In genomic region chr13:34806532-34807092, GRCm38 (mm10) we compare ENCODE assay signal across 11 mouse cellular contexts.
DNase-seq lines count a peak whose midpoint lies in the region; ATAC-seq and TF ChIP-seq lines count a peak whose summit lies in the region.
"Had no signal": no experiment of that assay in that cellular context is flagged by ENCODE, and none has a peak within 500 bp of the region (broad histone marks: within the 10 kb centered on the region; RNA-seq: fewer than 3 reads in every experiment).

No protein-coding gene starts in this region.

- H3K9ac ChIP-seq in embryonic facial prominence, embryonic 13.5 days, result no peak overlapping the region
- no peak overlapping the region for H3K9ac ChIP-seq in hindbrain, embryonic 12.5 days
- H3K9ac ChIP-seq in midbrain, postnatal 0 days (replicated peaks; ENCODE audit: low read length, poor library complexity, severe bottlenecking), result no peak overlapping the region
- H3K9ac ChIP-seq: liver, embryonic 15.5 days had no signal

- peaks cover 12% of the 10 kb centered on the region for H3K4me1 ChIP-seq in embryonic facial prominence, embryonic 13.5 days
- peaks cover 8% of the 10 kb centered on the region for H3K4me1 ChIP-seq in hindbrain, embryonic 12.5 days
- H3K4me1 ChIP-seq in midbrain, postnatal 0 days (ENCODE audit: insufficient read depth, low read length), result peaks cover 2% of the 10 kb centered on the region; the same call in 1 of the 2 replicates
- H3K4me1 ChIP-seq: liver, embryonic 15.5 days had no signal

- no peak for TF ChIP-seq CTCF in left cerebral cortex, adult 2 months (IDR thresholded peaks at IDR 0.05)
- TF ChIP-seq CTCF in midbrain, postnatal 0 days (IDR thresholded peaks at IDR 0.05), result no peak

- peak; percentile 38 for DNase-seq in left cerebral cortex, postnatal 4 days
- DNase-seq in left cerebral cortex, adult 2 months (ENCODE audit: extremely low spot score in 1 of 2, low spot score in 2 of 2), result no peak
- DNase-seq in midbrain, postnatal 0 days (ENCODE audit: low spot score), result peak; percentile 61
- no peak for DNase-seq in thymus, adult 18-20 months
- no peak for DNase-seq in lung, postnatal 14 days
- DNase-seq in ovary, adult 18-20 months (ENCODE audit: low spot score), result no peak
- DNase-seq: layer of hippocampus, adult 9-11 months had no signal

- no peaks in the 10 kb centered on the region; the same call in 1 of the 2 replicates for H3K9me3 ChIP-seq in embryonic facial prominence, embryonic 13.5 days
- no peaks in the 10 kb centered on the region for H3K9me3 ChIP-seq in hindbrain, embryonic 12.5 days (replicated peaks)
- no peaks in the 10 kb centered on the region for H3K9me3 ChIP-seq in midbrain, postnatal 0 days (ENCODE audit: low read length)
- H3K9me3 ChIP-seq: liver, embryonic 15.5 days had no signal

- no peaks in the 10 kb centered on the region for H3K27me3 ChIP-seq in embryonic facial prominence, embryonic 13.5 days
- no peaks in the 10 kb centered on the region for H3K27me3 ChIP-seq in hindbrain, embryonic 12.5 days
- H3K27me3 ChIP-seq in midbrain, postnatal 0 days (ENCODE audit: insufficient read depth, low read length), result no peaks in the 10 kb centered on the region
- H3K27me3 ChIP-seq: liver, embryonic 15.5 days had no signal

- H3K36me3 ChIP-seq in embryonic facial prominence, embryonic 13.5 days, result no peaks in the 10 kb centered on the region
- no peaks in the 10 kb centered on the region for H3K36me3 ChIP-seq in hindbrain, embryonic 12.5 days
- no peaks in the 10 kb centered on the region for H3K36me3 ChIP-seq in midbrain, postnatal 0 days (ENCODE audit: insufficient read depth, low read length)
- H3K36me3 ChIP-seq: liver, embryonic 15.5 days had no signal

- no peak overlapping the region for H3K4me3 ChIP-seq in left cerebral cortex, adult 2 months
- H3K4me3 ChIP-seq in embryonic facial prominence, embryonic 13.5 days, result no peak overlapping the region
- no peak overlapping the region for H3K4me3 ChIP-seq in hindbrain, embryonic 12.5 days
- no peak overlapping the region for H3K4me3 ChIP-seq in midbrain, postnatal 0 days (ENCODE audit: low read depth, low read length)
- H3K4me3 ChIP-seq: liver, embryonic 15.5 days; myocyte had no signal

- intact Hi-C loops in left cerebral cortex, postnatal 4 days (cut with DNase I), result no loop called here
- intact Hi-C loops in left cerebral cortex, adult 2 months (cut with DNase I), result no loop called here

- no peak overlapping the region for H3K4me2 ChIP-seq in embryonic facial prominence, embryonic 13.5 days
- H3K4me2 ChIP-seq in hindbrain, embryonic 12.5 days (replicated peaks), result no peak overlapping the region
- no peak overlapping the region for H3K4me2 ChIP-seq in midbrain, postnatal 0 days (ENCODE audit: low read depth, low read length, poor library complexity, severe bottlenecking)
- H3K4me2 ChIP-seq: liver, embryonic 15.5 days had no signal

- ATAC-seq in embryonic facial prominence, embryonic 13.5 days (ENCODE audit: insufficient number of reproducible peaks, insufficient read depth, low FRiP score, low TSS enrichment, low read depth), result no peak
- peak; percentile 72 for ATAC-seq in hindbrain, embryonic 12.5 days (ENCODE audit: low FRiP score)
- ATAC-seq in midbrain, postnatal 0 days (ENCODE audit: low FRiP score), result peak; percentile 56; the same call in 1 of the 2 replicates

- WGBS in embryonic facial prominence, embryonic 13.5 days, result 20% methylated on average over 9 of the region's 9 CpGs
- 44% methylated on average over 9 of the region's 9 CpGs for WGBS in hindbrain, embryonic 12.5 days
- 32% methylated on average over 9 of the region's 9 CpGs for WGBS in midbrain, postnatal 0 days

- H3K27ac ChIP-seq in left cerebral cortex, adult 2 months, result no peak overlapping the region
- peak overlapping the region; percentile 35 for H3K27ac ChIP-seq in embryonic facial prominence, embryonic 13.5 days
- peak overlapping the region; percentile 12; the same call in 1 of the 2 replicates for H3K27ac ChIP-seq in hindbrain, embryonic 12.5 days
- H3K27ac ChIP-seq in midbrain, postnatal 0 days (ENCODE audit: low read depth, low read length), result no peak overlapping the region
- H3K27ac ChIP-seq: liver, embryonic 15.5 days had no signal

Comparison
In these comparisons a context has a peak if more than half of its experiments do, and no peak if none do; other contexts are left out.
1. DNase-seq: peak in left cerebral cortex, postnatal 4 days (single experiment) and midbrain, postnatal 0 days (single experiment); none in left cerebral cortex, adult 2 months (0 of 2), thymus, adult 18-20 months (0 of 2), lung, postnatal 14 days (single experiment) and ovary, adult 18-20 months (single experiment).
2. H3K27ac ChIP-seq: peak in embryonic facial prominence, embryonic 13.5 days (single experiment) and hindbrain, embryonic 12.5 days (single experiment); none in left cerebral cortex, adult 2 months (single experiment) and midbrain, postnatal 0 days (single experiment).